Mouse (Mus musculus) MN1 (cell line): ENCODE results near the gene Hist1h2ab.

Source experiments
- DNase-seq: peaks from one replicate; pipeline ENCODE4 v3.0.0-alpha.2; 2016; ENCODE audit warnings: low spot score

Gene Hist1h2ab

DNA sequence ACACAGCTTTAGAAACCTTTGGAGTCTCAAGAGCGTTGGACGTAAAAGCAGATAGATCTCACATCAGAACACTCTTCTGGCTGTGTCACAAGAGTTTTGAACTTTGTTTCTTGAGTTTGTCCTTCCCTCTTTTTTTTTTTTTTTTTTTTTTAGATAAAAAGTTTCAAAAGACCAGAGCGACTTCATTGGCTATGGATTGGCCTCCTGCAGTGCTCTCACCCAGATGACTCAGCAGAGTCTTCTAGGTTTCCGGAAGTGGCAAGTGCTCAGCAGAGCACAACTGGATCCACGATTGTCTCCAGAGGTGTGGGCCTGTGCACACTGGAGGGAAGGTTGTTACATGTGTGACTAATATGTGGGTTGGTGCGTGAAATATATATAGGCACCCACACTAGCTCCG, 27.4 kb downstream of the Hist1h2ab start:
- no peak for DNase-seq

DNA sequence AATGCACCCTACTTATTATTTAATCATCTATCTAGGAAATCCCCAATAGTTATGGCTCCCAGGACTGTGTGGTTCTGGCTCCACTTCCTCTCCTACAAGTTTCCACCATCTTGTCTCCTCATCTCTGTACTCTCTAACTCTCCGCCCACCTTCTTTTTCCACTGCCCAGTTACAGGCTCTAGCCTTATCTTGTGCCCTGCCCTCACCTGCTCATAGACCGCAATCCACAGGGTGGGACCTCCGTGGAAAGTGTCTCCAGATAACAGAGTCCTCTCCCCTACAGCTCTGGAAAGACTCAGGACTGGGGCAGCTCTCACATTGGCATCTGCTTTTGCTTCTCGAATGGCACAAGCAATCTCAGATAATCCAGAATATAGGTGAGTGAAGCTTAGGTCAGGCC, 28.1 kb downstream of the Hist1h2ab start:
- DNase-seq: no peak

GRCm38 (mm10) chr13:23792520-23792919, 41.6 kb downstream of the Hist1h2ab start:
- DNase-seq: peak; percentile 58

DNA sequence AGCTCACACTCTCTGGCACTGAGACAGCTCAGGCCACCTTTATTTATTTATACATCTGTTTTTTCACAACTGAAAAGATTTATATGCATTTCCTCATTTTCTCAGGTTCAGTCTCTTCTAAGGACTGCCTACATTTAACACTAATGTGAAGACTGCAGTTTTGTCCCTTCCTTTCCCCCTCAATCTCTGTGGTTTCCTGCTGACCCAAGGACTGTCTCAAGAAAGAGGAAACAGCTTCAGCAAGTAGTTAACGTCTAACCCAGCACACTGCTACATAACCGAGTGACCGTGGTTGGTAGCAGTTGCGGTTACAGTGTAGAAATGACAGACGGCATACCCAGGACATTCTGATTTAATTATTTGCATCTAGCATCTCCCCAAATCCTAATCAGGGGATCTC, 48.5 kb downstream of the Hist1h2ab start:
- DNase-seq: no peak
